Mouse (Mus musculus) limb, embryonic 14.5 days (tissue): ENCODE data around the gene Clip2. TPM values are rescaled to one million over a fixed set of nuclear protein-coding genes. Genes with fewer than 3 reads are reported as not detected.

ENCODE experiments used
- ATAC-seq: fragments of 200-750 bp; cut with Nextera tagmentation; 2 replicates; pipeline ENCODE4 v1.8.0; 2017; ENCODE audit warnings: low read depth, moderate number of reproducible peaks, moderate TSS enrichment; ENCODE audit not compliant: low FRiP score
- DNase-seq: peaks from one replicate; pipeline ENCODE4 v3.0.0-alpha.2; 2015; ENCODE audit warnings: low spot score
- H3K27ac ChIP-seq: fragments of 300-500 bp; sonication (generic); replicated peaks from 2 replicates; pipeline ENCODE4 v1.5.1; 2014; ENCODE audit warnings: low read depth, mild to moderate bottlenecking, low read length, moderate library complexity, mixed read lengths
- H3K27me3 ChIP-seq: fragments of 300-500 bp; sonication (generic); 2 replicates; pipeline ENCODE4 v1.6.1; 2014; ENCODE audit warnings: low read length, mixed read lengths; ENCODE audit not compliant: control insufficient read depth, insufficient read depth
- H3K36me3 ChIP-seq: fragments of 300-500 bp; sonication (generic); 2 replicates; pipeline ENCODE4 v1.6.1; 2014; ENCODE audit warnings: mild to moderate bottlenecking, low read length, moderate library complexity, mixed read lengths; ENCODE audit not compliant: control insufficient read depth, insufficient read depth
- H3K4me1 ChIP-seq: fragments of 300-500 bp; sonication (generic); 2 replicates; pipeline ENCODE4 v1.6.1; 2014; ENCODE audit warnings: antibody characterized with exemption, low read length, mixed read lengths; ENCODE audit not compliant: control insufficient read depth, insufficient read depth
- H3K4me2 ChIP-seq: fragments of 300-500 bp; sonication (generic); replicated peaks from 2 replicates; pipeline ENCODE4 v1.6.1; 2014; ENCODE audit warnings: low read depth, mild to moderate bottlenecking, low read length, moderate library complexity; ENCODE audit not compliant: severe bottlenecking
- H3K4me3 ChIP-seq: fragments of 300-500 bp; sonication (generic); replicated peaks from 2 replicates; pipeline ENCODE4 v1.5.1; 2014; ENCODE audit warnings: low read length
- H3K9ac ChIP-seq: fragments of 300-500 bp; sonication (generic); 2 replicates; pipeline ENCODE4 v1.6.1; 2014; ENCODE audit warnings: mild to moderate bottlenecking, low read depth, low read length, moderate library complexity; ENCODE audit not compliant: severe bottlenecking
- H3K9me3 ChIP-seq: fragments of 300-500 bp; sonication (generic); 2 replicates; pipeline ENCODE4 v1.6.1; 2016; ENCODE audit warnings: low read length; ENCODE audit not compliant: control insufficient read depth
- POLR2A ChIP-seq: fragments of 200-500 bp; IDR thresholded peaks from 2 replicates; pipeline ENCODE4 v1.8.0; 2012; ENCODE audit warnings: inconsistent platforms, mild to moderate bottlenecking, moderate library complexity, borderline replicate concordance; ENCODE audit not compliant: insufficient read depth, insufficient read length; ENCODE audit errors: extremely low read depth
- WGBS: fragments of 180-500 bp; shearing (Covaris S2); extraction: QIAGEN DNeasy Blood & Tissue Kit; methylation state at CpG from one replicate; pipeline ENCODE4 v1.1.7; 2014; 5-methylcytosine and 5-hydroxymethylcytosine counted together
- polyA plus RNA-seq, 2 experiments: library from polyadenylated mRNA; depleted of rRNA in 1 of 2; stranded (reverse) in 1 of 2; unstranded in 1 of 2; fragments of >200 nt; fragmentation: Nextera tagmentation in 1 of 2; extraction: Ambion mirVana in 1 of 2; gene quantifications; 2 replicates each; pipeline versions ENCODE4 v1.2.1 to v1.2.3; 2012 to 2014

The Clip2 gene
- polyA plus RNA-seq, 2 experiments, result 4.7 to 25.5 TPM

- 100% methylated on average over 2 of the region's 2 CpGs for WGBS
- Histone ChIP-seq H3K27ac (no peak overlapping the region), H3K4me3 (no peak overlapping the region), H3K4me1 (no peaks in the 10 kb centered on the region), H3K9me3 (no peaks in the 10 kb centered on the region), H3K4me2 (no peak overlapping the region), H3K27me3 (no peaks in the 10 kb centered on the region), H3K9ac (no peak overlapping the region), H3K36me3 (no peaks in the 10 kb centered on the region)
- ATAC-seq (no peak), DNase-seq (no peak)
- TF ChIP-seq POLR2A, result no peak
Measured at GRCm38 (mm10) chr5:134564272-134564671, 12.0 kb upstream of the Clip2 start.

GRCm38 (mm10) chr5:134560450-134561171, 8.4 kb upstream of the Clip2 start:
- no peak for ATAC-seq
- H3K4me3 ChIP-seq, result no peak overlapping the region
- WGBS, result 81% methylated on average over 16 of the region's 16 CpGs

GRCm38 (mm10) chr5:134560071-134560449, 7.8 kb upstream of the Clip2 start, which contains the start of gene Syna:
Gene Syna (minus strand): TSS chr5:134560171.
- no peak within 1 kb of the TSS for H3K4me2 ChIP-seq
- H3K9me3 ChIP-seq, result no peaks in the 10 kb centered on the region
- H3K4me3 ChIP-seq, result no peak within 1 kb of the TSS
- H3K27ac ChIP-seq, result no peak within 1 kb of the TSS
- no peaks in the 10 kb centered on the region for H3K27me3 ChIP-seq
- no peak for TF ChIP-seq POLR2A
- no peaks in the 10 kb centered on the region for H3K36me3 ChIP-seq
- WGBS, result 84% methylated on average over 7 of the region's 7 CpGs
- no peak within 1 kb of the TSS for H3K9ac ChIP-seq
- peaks cover 7% of the 10 kb centered on the region for H3K4me1 ChIP-seq
- DNase-seq (no peak), ATAC-seq (no peak)

More at GRCm38 (mm10) chr5:134560450-134561171, 8.4 kb upstream of the Clip2 start:
- H3K27me3 ChIP-seq, result no peaks in the 10 kb centered on the region
- H3K9me3 ChIP-seq, result no peaks in the 10 kb centered on the region
- no peak for DNase-seq
- no peak overlapping the region for H3K4me2 ChIP-seq
- TF ChIP-seq POLR2A, result no peak
- no peak overlapping the region for H3K27ac ChIP-seq
- no peaks in the 10 kb centered on the region for H3K36me3 ChIP-seq
- peaks cover 2% of the 10 kb centered on the region for H3K4me1 ChIP-seq
- no peak overlapping the region for H3K9ac ChIP-seq

- no peaks in the 10 kb centered on the region for H3K9me3 ChIP-seq
- peak overlapping the region; percentile 26; the same call in 1 of the 2 replicates for H3K4me2 ChIP-seq
- H3K4me3 ChIP-seq, result 0 out of 2 replicates have a peak overlapping the region, but pooled peaks have one; percentile 2
- WGBS, result 13% methylated on average over 20 of the region's 20 CpGs
- H3K4me1 ChIP-seq, result peaks cover 21% of the 10 kb centered on the region
- ATAC-seq (no peak), DNase-seq (peak; percentile 71)
- peak overlapping the region; percentile 41 for H3K9ac ChIP-seq
- TF ChIP-seq POLR2A, result no peak
- no peaks in the 10 kb centered on the region for H3K36me3 ChIP-seq
- no peak overlapping the region; the same call in none of the 2 replicates for H3K27ac ChIP-seq
- no peaks in the 10 kb centered on the region for H3K27me3 ChIP-seq
Measured at GRCm38 (mm10) chr5:134555463-134556164, 3.4 kb upstream of the Clip2 start.

- Histone ChIP-seq H3K27me3 (no peaks in the 10 kb centered on the region), H3K4me3 (no peak overlapping the region), H3K9me3 (no peaks in the 10 kb centered on the region), H3K9ac (no peak overlapping the region), H3K4me2 (no peak overlapping the region), H3K27ac (no peak overlapping the region), H3K36me3 (no peaks in the 10 kb centered on the region), H3K4me1 (peaks cover 23% of the 10 kb centered on the region)
- ATAC-seq (no peak), DNase-seq (no peak)
- no peak for TF ChIP-seq POLR2A
- 89% methylated on average over 5 of the region's 5 CpGs for WGBS
Measured at GRCm38 (mm10) chr5:134553951-134554546, 1.8 kb upstream of the Clip2 start.
